Mouse (Mus musculus) frontal cortex, adult (tissue): ENCODE data around the gene Cercam.
A peak's percentile ranks its signal among the peaks of the same experiment; 100 is the strongest.

Experiments used
- ATAC-seq: cut with Nextera tagmentation; 2 replicates; pipeline ENCODE4 v1.9.2; 2017; ENCODE audit warnings: mild to moderate bottlenecking, moderate library complexity, mixed read lengths; ENCODE audit not compliant: low TSS enrichment

Cercam gene

GRCm38 (mm10) chr2:29868949-29869645 is at the start of gene Cercam:
Gene Cercam, plus strand, starts transcription at chr2:29869164.
- ATAC-seq, result peak; percentile 91

DNA sequence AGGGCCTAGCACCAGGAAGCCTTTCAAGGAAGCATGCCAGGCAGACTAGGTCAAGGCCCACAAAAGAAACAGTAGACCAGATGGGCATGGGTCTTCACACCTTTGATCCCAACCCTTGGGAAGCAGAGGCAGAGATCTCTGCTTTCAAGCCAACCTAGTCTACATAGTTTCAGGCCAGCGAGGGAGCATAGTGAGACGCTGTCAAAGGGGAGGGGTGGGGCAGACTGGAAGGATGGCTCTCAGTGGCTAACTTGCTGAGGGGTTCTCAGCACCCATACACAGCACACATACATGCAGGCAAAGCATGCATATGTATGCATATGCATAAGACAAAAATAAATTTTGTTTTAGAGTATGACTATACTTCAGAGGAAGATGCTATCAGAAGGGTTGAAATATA is 49.6 kb upstream of the Cercam start:
- no peak for ATAC-seq

- ATAC-seq, result peak; percentile 78
These were observed 48.7 kb upstream of the Cercam start, which contains the start of gene Urm1 for GRCm38 (mm10) chr2:29820025-29820817. Gene Urm1, plus strand, starts transcription at chr2:29820075.

GRCm38 (mm10) chr2:29826318-29826925 is 42.5 kb upstream of the Cercam start:
- ATAC-seq, result peak; percentile 11

DNA sequence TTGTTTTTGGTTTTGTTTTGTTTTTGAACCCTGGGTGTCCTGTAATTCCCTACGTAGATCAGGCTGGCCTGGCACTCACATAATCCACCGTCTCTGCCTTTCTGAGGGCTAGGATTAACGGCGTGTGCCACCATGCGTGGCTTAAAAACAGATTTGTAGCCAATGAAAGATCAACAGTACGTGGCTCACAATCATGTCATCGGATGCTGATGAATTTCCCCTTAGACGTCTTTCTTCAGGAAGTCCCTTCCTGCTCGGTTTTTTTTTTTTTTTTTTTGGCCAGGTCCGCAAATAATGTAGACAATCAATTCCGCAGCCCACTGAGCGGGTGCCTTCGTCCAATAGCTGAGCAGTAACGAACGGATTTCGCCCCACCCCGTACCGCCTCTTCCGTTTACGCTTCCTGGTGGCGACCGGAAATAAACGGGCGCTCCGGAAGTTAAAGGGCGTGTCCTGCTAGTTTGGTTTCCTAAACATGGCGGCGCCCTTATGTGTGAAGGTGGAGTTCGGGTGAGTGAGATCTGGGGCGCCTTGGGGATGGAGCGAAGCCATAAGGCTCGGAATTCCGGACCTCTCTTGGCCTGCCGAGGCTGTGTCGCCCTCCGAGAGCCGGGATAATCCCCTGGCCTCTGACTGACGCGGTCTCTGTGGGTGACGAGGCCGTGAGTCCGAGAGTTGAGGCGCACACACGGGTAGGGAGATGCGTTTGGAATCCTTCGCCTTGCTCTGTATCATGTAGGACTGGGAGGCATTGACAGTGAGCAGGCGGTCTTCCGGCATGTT is 41.8 kb upstream of the Cercam start:
- ATAC-seq, result peak; percentile 97

GRCm38 (mm10) chr2:29827709-29828024 is 41.3 kb upstream of the Cercam start:
- ATAC-seq, result no peak

DNA sequence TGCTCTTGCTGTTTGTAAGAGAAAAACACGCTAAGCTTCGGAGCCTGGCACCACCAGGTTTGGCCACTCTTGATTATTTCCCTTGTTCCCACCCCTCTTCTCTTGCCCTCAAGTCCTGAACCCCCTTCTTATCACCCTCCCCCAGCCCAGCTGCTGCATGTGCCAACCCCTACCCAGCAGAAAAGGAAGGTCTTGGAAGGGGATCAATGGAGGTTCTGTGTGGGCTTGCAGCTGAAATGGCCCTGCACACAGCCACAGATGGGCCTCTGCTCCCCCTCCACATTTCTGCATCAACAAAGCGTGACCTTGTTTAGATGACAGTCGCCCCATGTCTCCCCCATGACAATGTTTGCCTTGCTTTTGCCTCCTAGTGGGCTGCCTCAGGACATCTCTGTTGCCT is 37.9 kb upstream of the Cercam start:
- no peak for ATAC-seq

- no peak for ATAC-seq
These were observed 35.2 kb upstream of the Cercam start for GRCm38 (mm10) chr2:29833796-29834195.

DNA sequence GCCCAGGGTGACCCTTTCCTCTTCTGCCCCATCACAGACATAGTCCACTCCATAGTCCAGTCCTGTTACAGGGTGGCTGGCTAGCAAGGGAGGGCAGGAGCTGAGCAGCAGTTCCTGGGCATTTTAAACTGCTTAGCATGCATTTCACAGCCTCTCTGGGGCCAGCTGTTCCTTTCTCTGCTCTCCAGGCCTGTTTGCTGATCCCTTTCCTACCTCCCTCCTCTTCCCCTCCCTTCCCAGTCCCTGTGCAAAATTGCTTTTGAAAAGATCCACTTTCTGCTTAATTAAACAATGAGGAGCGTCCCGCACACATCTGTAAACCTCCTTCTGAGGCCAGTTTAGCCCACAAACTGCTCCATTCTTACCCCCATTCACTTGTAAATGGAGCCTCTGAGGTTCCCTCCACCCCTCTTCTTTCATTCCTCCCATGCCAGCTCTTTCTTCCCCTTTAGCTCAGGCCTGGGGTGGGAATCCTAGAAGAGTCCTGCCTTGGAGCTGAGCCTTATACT is 33.5 kb upstream of the Cercam start:
- 0 out of 2 replicates have a peak, but pooled peaks have one; percentile 24 for ATAC-seq

DNA sequence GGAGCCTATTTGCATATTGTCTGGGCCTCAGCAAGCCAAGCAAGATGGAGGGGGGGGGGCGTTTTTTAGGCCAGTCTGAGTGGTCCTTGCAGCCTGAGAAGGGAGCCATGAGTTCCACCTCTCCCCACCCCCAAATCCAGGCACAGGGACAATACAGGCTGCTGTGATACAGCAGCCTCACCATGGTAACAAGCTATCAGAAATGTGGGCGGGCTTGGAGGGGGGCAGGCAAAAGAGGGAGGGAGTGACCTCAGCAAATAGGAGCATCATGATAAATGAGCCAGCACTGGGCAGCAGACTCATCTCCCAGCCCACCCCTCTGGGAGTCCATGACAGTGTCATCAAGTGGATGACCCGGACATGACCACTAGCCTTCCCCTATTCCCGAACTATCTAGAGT is 29.5 kb upstream of the Cercam start:
- ATAC-seq, result no peak

DNA sequence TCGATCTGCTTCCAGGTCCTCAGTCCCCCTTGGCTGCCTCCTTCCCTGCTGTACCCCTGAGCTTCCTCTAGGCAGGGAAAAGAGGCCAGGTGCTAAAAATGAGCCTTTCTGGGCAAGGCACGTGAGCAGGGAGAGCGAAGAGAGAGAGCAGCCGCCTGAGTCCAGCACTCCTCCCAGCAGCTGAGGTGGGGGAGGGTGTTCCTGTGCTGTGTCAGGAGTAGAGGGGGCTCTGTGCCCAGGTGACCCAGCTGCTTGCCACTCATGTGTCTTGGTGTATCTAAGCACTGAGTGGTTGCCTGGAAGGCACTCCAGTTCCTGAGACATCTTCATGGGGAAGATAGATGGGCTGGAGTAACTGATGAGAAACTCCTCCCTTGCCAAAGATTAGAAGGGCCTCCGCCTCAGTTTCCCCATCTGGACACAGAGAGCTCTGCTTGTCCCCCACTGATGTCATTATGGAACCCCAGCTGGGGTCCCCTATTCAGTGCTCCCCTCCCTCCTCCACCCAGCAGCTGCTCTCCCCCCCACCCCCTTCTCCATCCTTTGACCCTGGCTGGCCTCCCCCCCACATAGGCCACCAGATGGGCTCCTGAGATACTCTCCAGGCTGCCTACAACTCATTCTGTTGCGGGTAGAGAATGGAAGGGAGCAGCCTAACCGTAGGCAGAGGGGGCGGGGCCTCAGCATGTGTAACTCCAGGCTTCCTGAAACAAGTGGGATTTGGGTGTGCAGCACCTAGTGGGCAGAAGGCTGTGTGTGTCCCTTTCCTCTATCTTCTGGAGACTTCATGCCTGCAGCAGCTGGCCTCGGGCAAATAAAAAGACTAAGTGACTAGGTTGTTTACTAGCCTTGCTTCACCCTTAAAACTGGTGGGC is 25.5 kb upstream of the Cercam start:
- ATAC-seq, result peak; percentile 45

DNA sequence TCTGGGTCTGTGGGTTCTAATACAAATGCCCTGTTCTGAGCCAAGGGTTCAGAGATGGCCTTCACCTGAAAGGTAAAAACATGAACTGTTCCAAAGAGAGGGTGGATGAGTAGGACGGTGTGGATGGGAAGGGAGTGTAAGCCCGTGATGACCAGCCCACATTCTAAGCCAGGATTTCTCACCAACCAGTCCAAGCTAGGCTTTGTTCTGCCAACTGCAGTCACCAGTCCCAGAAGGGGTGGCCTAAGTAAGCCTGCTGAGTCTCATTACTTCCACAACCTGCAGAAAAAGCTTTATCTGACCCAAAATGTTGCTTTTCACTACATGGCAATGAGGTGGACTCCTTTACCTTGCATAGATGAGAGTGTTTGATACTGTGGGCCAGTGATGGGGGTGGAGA is 24.8 kb upstream of the Cercam start:
- peak; percentile 11; the same call in 1 of the 2 replicates for ATAC-seq

DNA sequence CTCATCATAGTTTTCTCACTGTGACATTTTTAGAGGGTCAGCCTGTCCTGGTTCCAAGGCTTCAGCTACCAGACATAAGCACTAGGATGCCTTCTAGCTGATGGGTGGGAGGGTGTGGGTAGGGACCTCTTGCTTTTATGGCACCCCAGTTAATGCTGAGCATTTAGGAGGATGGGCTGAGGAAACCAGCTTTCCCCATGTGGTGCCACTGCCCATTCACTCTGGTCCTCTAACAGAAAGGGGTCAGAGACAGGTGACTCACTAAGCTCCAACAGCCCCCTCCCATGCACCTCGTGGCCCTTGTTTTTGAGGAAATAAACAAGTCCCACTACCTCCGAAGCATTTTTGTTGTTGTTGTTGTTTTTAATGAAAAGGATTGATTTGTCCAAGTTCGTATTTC is 24.3 kb upstream of the Cercam start:
- ATAC-seq, result no peak

DNA sequence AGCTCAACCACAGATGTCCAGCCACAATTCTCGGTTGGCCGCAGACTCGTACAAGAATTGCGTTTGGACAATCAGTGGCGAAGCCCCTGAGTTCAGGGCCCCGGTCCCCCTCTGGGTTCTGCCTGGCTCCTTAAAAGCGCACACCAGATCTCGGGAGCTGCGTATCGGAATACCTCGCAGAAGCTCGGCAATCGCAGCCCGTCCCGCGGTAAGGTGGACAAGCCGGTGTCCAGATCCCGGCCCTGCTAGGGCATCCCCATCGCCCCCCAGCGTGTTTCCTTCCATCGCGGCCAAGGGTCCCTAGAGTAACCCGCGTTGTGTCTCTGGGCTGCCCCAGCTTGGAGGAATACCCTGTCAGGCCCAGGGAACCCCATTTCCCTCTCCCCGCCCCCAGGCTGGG is 23.3 kb upstream of the Cercam start:
- ATAC-seq, result no peak

DNA sequence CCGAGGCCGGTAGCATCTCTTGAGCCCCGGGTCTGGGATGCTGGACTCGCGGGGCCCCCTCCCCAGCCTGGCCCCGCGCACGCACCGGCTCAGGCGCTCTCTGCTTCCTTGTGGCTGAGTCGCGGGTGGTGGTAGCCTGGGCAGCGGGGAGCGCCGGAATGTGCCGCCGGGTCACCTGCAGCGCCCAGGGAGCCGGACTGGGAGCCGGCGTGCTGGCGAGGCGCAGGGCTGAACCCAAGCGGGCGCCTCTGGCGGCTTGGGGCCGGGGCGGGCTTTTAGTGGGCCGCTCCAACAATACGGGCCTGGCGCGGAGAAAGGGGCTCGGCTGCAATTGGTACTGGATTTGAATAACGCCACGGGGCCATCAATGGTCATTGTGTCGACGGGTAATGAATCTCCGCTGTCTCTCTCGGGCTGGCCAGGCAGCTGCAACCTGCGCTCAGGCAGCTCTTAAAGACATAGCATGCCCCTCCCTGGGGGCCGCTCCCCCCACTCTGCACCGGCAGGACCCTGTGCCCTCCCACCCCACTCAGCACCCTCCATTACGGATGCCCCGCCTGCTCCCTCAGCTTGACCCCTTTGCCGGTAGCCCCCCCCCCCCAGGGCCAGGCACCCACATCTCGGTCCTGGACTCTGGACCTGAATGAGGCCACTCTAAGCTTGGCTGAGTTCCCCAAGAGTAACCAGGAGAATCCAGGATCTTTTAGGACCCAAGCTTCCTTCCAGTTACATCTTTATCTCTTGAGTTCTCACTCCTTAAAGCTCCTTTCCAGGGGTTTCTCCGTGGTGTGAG is 22.7 kb upstream of the Cercam start:
- no peak for ATAC-seq

DNA sequence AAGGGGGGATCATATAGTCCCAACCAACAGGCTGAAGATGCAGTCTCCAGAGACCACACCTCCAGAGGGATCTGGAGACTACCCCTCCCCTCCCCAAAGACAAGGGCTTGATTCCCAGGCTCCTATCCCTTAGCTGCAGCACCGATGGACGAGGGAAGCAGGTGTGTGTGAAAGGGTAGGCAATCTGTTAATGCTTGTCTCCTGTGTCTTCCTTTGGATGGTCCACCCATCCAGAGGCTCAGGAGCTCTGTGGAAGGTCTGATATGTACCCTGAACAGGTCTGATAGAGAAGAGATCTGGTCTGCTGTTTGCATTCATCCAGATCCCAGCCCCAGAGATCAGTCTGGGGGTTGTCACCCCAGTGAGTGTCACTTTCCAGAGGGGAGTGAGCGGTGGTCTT is 22.1 kb upstream of the Cercam start:
- no peak for ATAC-seq

- no peak for ATAC-seq
These were observed 19.9 kb upstream of the Cercam start for GRCm38 (mm10) chr2:29849041-29849440.

DNA sequence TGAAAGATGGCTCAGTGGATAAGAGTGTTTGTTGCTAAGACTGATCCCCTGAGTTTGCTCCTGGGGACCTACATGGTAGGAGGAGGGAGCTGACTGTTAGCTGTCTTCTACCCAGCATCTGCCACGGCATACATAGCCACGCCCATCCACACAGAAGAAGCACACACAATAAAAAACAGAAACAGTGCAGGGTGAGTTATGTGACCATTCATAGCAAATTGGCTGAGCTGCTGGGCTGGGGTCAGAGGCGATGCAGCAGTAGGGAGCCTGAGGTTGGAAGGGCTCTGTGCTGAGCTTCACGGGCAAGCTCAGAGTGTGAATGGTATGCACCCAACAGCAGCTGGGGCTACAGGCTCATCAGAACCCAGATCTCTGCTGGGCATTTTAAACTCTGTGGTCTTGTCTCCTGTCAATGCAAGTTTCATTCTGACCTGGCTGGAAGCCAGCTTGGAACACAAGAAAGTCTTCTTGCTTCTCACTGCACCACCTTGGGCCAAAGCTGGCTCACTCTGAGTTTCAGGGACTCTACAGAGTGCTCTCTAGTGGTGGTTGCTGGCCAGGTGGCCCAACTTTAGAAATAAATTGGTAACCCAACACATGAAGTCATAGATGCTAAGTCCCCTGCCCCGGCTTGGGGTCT is 19.0 kb upstream of the Cercam start:
- no peak for ATAC-seq

GRCm38 (mm10) chr2:29852957-29853485 is 15.9 kb upstream of the Cercam start:
- ATAC-seq, result no peak
